Mouse (Mus musculus) intestine, postnatal 0 days (tissue): ENCODE measurements at regions not wholly inside any gene's neighbourhood (a gene's known extent, or its start where the extent isn't known, plus 50 kb on each side); places are given as distances from the start of the nearest gene placed in this dataset.

Source experiments
- ATAC-seq: fragments of 200-750 bp; cut with Nextera tagmentation; 2 replicates; pipeline ENCODE4 v1.8.0; 2017; ENCODE audit warnings: mild to moderate bottlenecking, moderate TSS enrichment, moderate library complexity
- H3K27ac ChIP-seq: fragments of 300-500 bp; sonication (generic); 2 replicates; pipeline ENCODE4 v1.5.1; 2014; ENCODE audit warnings: mild to moderate bottlenecking, low read depth, low read length, moderate library complexity
- H3K27me3 ChIP-seq: fragments of 300-500 bp; sonication (generic); replicated peaks from 2 replicates; pipeline ENCODE4 v1.6.1; 2014; ENCODE audit warnings: low read length, mixed read lengths; ENCODE audit not compliant: control insufficient read depth, insufficient read depth
- H3K36me3 ChIP-seq: fragments of 300-500 bp; sonication (generic); 2 replicates; pipeline ENCODE4 v1.6.1; 2014; ENCODE audit warnings: mild to moderate bottlenecking, moderate library complexity; ENCODE audit not compliant: control insufficient read depth, insufficient read depth
- H3K4me1 ChIP-seq: fragments of 300-500 bp; sonication (generic); replicated peaks from 2 replicates; pipeline ENCODE4 v1.6.1; 2014; ENCODE audit warnings: antibody characterized with exemption, low read length, mixed read lengths; ENCODE audit not compliant: control insufficient read depth, insufficient read depth
- H3K4me2 ChIP-seq: fragments of 300-500 bp; sonication (generic); replicated peaks from 2 replicates; pipeline ENCODE4 v1.6.1; 2014; ENCODE audit warnings: low read depth, mild to moderate bottlenecking, moderate library complexity
- H3K4me3 ChIP-seq: fragments of 300-500 bp; sonication (generic); 2 replicates; pipeline ENCODE4 v1.5.1; 2014; ENCODE audit warnings: low read depth, low read length
- H3K9ac ChIP-seq: fragments of 300-500 bp; sonication (generic); 2 replicates; pipeline ENCODE4 v1.6.1; 2014; ENCODE audit warnings: mild to moderate bottlenecking, low read depth, low read length
- H3K9me3 ChIP-seq: fragments of 300-500 bp; sonication (generic); 2 replicates; pipeline ENCODE4 v1.6.1; 2016; ENCODE audit warnings: mixed run types; ENCODE audit not compliant: control insufficient read depth
- CTCF ChIP-seq: sonication (generic); IDR thresholded peaks from 2 replicates; pipeline ENCODE4 v1.5.1; 2016; ENCODE audit warnings: low read depth, mild to moderate bottlenecking, control low read depth, antibody characterized with exemption, moderate library complexity
- WGBS: fragments of 180-500 bp; shearing (Covaris S2); extraction: QIAGEN DNeasy Blood & Tissue Kit; methylation state at CpG from one replicate; pipeline ENCODE4 v1.1.7; 2014; 5-methylcytosine and 5-hydroxymethylcytosine counted together

DNA sequence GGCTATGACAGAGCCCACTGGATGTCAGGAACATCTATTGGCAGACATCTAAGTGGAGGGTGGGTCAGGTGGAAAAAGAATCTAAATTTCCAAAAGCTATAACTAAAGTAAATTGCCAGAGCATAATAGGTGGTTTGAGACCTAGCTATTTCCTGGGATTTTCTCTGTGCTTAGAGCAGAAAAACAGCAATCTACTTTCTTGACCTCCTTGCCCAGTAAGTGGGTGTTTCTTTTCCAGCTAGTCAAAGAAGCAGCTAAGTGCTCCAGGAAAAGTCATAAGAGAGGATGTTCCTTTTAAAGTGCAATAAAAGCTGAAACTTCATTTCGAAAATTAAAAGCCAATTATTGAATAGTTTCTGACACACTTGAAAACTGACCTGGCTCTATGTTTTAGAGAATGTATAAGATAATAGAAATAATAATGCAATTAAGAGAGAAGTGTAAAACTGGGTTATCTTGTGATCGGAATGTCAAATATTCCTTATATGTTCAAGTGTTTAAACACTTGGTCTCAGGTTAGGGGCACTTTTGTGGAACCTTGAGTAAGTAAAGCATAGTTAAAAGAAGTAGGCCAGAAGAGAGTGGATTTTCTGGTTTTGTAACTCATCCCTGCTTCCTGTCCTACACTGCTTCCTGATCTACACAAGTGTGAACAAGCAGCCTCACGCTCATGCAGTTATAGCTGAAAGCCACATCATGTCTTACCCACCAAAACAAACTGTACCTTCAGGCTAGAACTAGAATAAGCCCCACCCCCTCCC, 275.7 kb upstream of the Gcfc2 start:
- H3K36me3 ChIP-seq, result no peaks in the 10 kb centered on the region
- H3K4me3 ChIP-seq, result no peak overlapping the region
- H3K4me2 ChIP-seq, result no peak overlapping the region
- H3K27me3 ChIP-seq, result no peaks in the 10 kb centered on the region
- no peaks in the 10 kb centered on the region for H3K4me1 ChIP-seq
- no peak for ATAC-seq
- no peak overlapping the region for H3K9ac ChIP-seq
- H3K9me3 ChIP-seq, result no peaks in the 10 kb centered on the region
- H3K27ac ChIP-seq, result no peak overlapping the region
- WGBS, result 78% methylated on average over 3 of the region's 3 CpGs
- TF ChIP-seq CTCF, result no peak

DNA sequence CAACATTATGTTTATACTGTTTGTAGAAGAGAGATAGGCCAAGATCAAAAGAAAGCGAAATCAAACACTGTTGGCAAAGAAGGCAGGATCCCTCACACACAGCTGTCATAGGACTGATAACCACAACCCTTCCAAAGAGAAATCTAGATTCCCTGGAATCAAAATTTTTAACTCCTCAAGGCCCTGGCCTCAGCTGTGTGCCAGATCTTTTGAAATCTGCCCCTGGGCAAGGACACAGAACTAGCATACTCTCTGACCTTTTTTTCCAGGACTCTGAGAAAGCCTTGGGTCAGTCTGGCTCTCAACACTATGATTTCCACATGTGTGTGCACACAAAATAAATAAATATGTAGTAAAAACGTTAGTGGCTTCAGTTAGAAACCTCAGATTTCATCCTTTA, 271.6 kb upstream of the Gcfc2 start:
- Histone ChIP-seq H3K9ac (no peak overlapping the region), H3K4me1 (no peaks in the 10 kb centered on the region), H3K27me3 (no peaks in the 10 kb centered on the region), H3K27ac (no peak overlapping the region), H3K4me3 (no peak overlapping the region), H3K36me3 (no peaks in the 10 kb centered on the region), H3K9me3 (no peaks in the 10 kb centered on the region), H3K4me2 (no peak overlapping the region)
- no peak for TF ChIP-seq CTCF
- 57% methylated on average over 2 of the region's 2 CpGs for WGBS
- no peak for ATAC-seq

DNA sequence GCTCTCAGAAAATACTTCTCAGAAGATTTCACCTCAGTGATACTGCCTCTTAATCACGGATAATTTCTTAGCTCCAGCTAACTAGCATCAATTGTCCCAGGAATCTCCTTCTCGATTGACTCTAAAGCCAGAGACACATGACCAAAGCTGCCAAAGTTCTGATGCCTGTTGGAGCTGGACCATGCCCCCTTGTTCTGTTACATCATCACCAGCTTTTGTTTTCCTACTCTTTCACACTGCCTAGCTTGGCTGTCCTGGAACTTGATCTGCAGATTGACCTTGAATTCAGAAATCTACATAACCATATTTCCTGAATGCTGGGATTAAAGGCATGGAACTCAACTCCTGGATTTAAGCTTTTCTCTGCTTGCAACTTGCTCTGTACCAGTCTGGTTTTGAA, 268.3 kb upstream of the Gcfc2 start:
- no peak for ATAC-seq
- H3K4me1 ChIP-seq, result no peaks in the 10 kb centered on the region
- H3K36me3 ChIP-seq, result no peaks in the 10 kb centered on the region
- H3K27me3 ChIP-seq, result no peaks in the 10 kb centered on the region
- H3K4me2 ChIP-seq, result no peak overlapping the region
- H3K27ac ChIP-seq, result no peak overlapping the region
- no peak for TF ChIP-seq CTCF
- WGBS, result 78% methylated on average over 2 of the region's 2 CpGs
- no peaks in the 10 kb centered on the region for H3K9me3 ChIP-seq
- no peak overlapping the region for H3K9ac ChIP-seq
- H3K4me3 ChIP-seq, result no peak overlapping the region

DNA sequence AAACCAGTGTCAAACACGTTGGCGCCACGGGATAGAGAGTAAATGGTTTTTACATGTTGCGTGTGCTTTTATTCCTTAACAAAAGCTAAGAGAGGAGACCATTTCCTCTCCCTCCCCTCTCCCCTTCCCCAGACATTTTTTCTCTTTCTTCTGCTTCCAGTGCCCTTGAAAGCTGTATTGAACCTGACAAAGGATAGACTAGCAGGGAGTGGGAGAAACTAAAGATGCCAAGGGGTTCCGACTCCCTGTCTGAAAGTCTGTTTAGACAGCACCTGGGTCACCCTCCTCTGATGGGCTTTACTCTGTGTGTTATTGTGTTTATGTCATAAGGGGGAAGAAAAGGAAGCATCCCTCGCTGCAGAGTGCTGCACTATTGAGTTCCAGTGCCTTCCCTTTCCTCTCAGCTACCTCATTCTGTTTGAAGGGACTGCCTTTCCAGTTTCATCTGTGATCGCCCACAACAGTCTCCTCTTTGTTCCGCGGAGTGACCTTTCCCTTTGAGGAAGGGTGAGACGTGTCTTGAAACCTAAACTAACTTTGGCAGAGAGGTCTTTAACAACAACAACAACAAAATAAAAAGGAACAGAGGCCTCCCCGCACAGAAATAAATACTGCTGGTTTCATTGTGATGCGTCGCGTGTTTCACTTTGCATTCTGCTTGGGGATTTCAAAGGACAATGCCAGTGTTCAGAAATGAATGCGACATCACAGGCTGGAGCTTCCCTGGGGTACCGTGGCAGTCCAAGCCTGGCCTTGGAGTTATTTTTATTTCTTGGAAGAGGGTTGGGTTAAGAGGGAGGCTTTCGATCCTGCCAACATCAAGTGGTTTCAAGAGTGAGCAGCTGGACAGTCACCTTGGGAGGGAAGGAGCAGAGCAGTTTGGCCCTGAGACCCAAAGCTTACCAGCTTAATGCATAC, 262.7 kb upstream of the Gcfc2 start:
- Histone ChIP-seq H3K4me1 (no peaks in the 10 kb centered on the region), H3K4me2 (no peak overlapping the region), H3K36me3 (no peaks in the 10 kb centered on the region), H3K27ac (no peak overlapping the region), H3K9me3 (no peaks in the 10 kb centered on the region), H3K4me3 (no peak overlapping the region), H3K9ac (no peak overlapping the region), H3K27me3 (no peaks in the 10 kb centered on the region)
- TF ChIP-seq CTCF, result no peak
- ATAC-seq, result no peak
- 81% methylated on average over 17 of the region's 17 CpGs for WGBS

DNA sequence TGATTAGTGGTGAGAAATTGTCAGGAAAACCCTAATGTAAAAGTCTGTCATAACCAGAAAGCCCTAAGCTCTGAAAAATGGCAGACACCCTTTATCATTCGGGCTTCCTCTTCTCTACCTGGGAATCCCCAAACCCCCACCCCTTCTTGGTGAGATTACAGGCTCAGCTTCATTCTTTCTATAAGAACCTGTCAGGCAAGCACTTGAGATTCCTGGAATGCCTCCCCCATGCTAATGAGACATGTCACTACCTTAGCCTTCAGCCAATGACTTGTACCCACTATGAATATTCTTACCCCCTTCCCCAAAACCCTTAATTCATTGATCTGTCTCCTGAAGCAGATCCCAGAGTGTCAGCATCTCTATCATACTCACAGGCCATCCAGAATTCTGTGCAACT, 254.5 kb upstream of the Gcfc2 start:
- Histone ChIP-seq H3K4me3 (no peak overlapping the region), H3K27ac (no peak overlapping the region), H3K36me3 (no peaks in the 10 kb centered on the region), H3K4me2 (no peak overlapping the region), H3K4me1 (no peaks in the 10 kb centered on the region), H3K9ac (no peak overlapping the region), H3K9me3 (no peaks in the 10 kb centered on the region), H3K27me3 (no peaks in the 10 kb centered on the region)
- TF ChIP-seq CTCF, result no peak
- ATAC-seq, result no peak
- 52% methylated on average over 1 of the region's 1 CpGs for WGBS

DNA sequence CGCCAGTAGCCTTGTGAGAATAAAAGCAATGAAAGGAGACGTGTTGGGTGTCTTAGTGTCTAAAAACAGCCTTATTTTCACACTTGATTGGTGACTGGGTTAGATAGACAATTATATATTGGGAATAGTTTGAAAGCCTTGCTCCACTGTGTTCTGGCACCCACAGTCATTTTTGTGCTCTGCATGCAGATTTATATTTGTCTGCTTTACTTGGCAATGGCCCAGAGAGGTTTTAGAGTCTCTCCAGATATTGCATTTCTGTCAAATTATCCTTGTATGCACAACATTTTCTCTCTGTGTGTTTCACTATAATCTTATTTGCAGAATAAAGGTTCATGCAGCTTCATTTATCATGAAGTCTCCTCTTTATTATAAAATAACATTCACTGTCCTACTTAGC, 250.2 kb upstream of the Gcfc2 start:
- no peak for ATAC-seq
- WGBS, result 61% methylated on average over 2 of the region's 2 CpGs
- H3K4me3 ChIP-seq, result no peak overlapping the region

More for the DNA sequence above, 250.2 kb upstream of the Gcfc2 start:
- no peaks in the 10 kb centered on the region for H3K27me3 ChIP-seq
- H3K9ac ChIP-seq, result no peak overlapping the region
- TF ChIP-seq CTCF, result no peak
- no peak overlapping the region for H3K27ac ChIP-seq
- no peaks in the 10 kb centered on the region for H3K9me3 ChIP-seq
- no peaks in the 10 kb centered on the region for H3K36me3 ChIP-seq
- no peak overlapping the region for H3K4me2 ChIP-seq
- H3K4me1 ChIP-seq, result no peaks in the 10 kb centered on the region
